Mouse (Mus musculus) C3H10T1/2 (cell line): ENCODE data around the gene Gpr75. TPM values are rescaled to one million over a fixed set of nuclear protein-coding genes. Genes with fewer than 3 reads are reported as not detected.

ENCODE experiments used
- polyA plus RNA-seq, 2 experiments: library from polyadenylated mRNA; unstranded; fragments of >200 nt; fragmentation: generic; extraction: Trizol; gene quantifications; one replicate each; pipeline ENCODE4 v1.2.1; 2012; ENCODE audit warnings: missing spikeins in 2 of 2

Gene Gpr75
- polyA plus RNA-seq = under 1 TPM in 1 of 2 experiments, not detected in 1; 0.08 TPM

DNA sequence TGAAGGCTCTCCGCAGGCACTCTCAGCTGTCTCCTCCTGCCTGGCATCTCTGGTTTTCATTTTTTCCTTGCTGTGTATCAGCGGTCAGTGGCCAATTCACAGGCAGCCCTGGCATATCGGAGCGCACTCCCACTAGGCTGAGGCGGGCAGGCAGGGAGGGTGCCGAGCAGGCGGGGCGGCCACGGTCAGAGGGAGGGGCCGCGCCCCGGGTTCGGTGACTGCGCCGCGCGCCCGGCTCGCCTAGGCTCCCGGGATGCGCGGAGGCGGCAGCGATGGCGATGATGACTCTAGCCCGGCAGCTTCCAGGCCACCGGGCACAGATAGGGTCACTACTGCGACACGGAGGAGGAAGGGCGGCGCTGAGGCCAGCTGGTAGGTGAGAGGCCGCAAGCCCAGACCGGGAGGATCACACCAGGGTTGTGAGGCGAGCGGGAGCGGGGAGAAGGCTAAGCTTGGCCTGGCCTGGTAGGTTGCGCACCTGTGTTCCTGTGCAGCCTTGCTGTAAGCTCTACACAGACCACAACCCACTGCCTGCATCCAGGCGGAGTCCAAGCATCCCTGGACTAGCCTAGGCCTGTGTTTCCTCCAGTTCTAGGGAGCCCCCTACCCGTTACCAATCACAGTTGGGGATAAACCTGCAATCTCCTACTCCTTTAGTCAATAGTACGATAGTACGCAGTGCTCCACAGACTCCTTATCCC is at the start of gene Gpr75, which contains the start of gene Asb3:
Gpr75 (plus strand) TSS at position 188 of the 701 bp plus-strand sequence.
Asb3 (plus strand) TSS at position 246 of the 701 bp plus-strand sequence.

Other genes starting within 250 kb of the Gpr75 start
- 1 to 10 TPM in 1 of 2 experiments, under 1 TPM in 1; 0.81 to 6.7 TPM for gene Acyp2, start 235.8 kb upstream of the Gpr75 start, polyA plus RNA-seq
- gene Psme4, start 113.6 kb upstream of the Gpr75 start, polyA plus RNA-seq = 1 to 10 TPM in 1 of 2 experiments, under 1 TPM in 1; 0.90 to 8.2 TPM
- 1 to 10 TPM in 1 of 2 experiments, under 1 TPM in 1; 0.91 to 9.5 TPM for gene Asb3, start 58 bp downstream of the Gpr75 start, polyA plus RNA-seq
- 10 to 100 TPM in 1 of 2 experiments, 1 to 10 TPM in 1; 1.7 to 20.9 TPM for gene Erlec1, start 69.0 kb downstream of the Gpr75 start, polyA plus RNA-seq
- 1 to 10 TPM in 1 of 2 experiments, under 1 TPM in 1; 0.95 to 5.2 TPM for gene Chac2, start 101.0 kb downstream of the Gpr75 start, polyA plus RNA-seq